Mouse (Mus musculus) midbrain, postnatal 0 days (tissue): Measurements from ENCODE around the gene 9930021J03Rik. TPM values are rescaled to one million over a fixed set of nuclear protein-coding genes. Genes with fewer than 3 reads are reported as not detected.

Experiments
- ATAC-seq: fragments of 200-750 bp; cut with Nextera tagmentation; 2 replicates; pipeline ENCODE4 v1.8.0; 2017; ENCODE audit warnings: moderate number of reproducible peaks, mild to moderate bottlenecking, moderate TSS enrichment, moderate library complexity; ENCODE audit not compliant: low FRiP score
- DNase-seq: peaks from one replicate; pipeline ENCODE4 v3.0.0-alpha.2; 2015; ENCODE audit warnings: low spot score
- H3K27ac ChIP-seq: fragments of 300-500 bp; sonication (generic); 2 replicates; pipeline ENCODE4 v1.5.1; 2014; ENCODE audit warnings: low read depth, mild to moderate bottlenecking, low read length, mixed read lengths
- H3K27me3 ChIP-seq: fragments of 300-500 bp; sonication (generic); 2 replicates; pipeline ENCODE4 v1.6.1; 2014; ENCODE audit warnings: low read length, control low read depth, mixed read lengths; ENCODE audit not compliant: insufficient read depth
- H3K36me3 ChIP-seq: fragments of 300-500 bp; sonication (generic); 2 replicates; pipeline ENCODE4 v1.6.1; 2014; ENCODE audit warnings: low read length, control low read depth, mixed read lengths; ENCODE audit not compliant: insufficient read depth
- H3K4me1 ChIP-seq: fragments of 300-500 bp; sonication (generic); 2 replicates; pipeline ENCODE4 v1.6.1; 2014; ENCODE audit warnings: mild to moderate bottlenecking, control low read depth, antibody characterized with exemption, low read length, mixed read lengths; ENCODE audit not compliant: insufficient read depth
- H3K4me2 ChIP-seq: fragments of 300-500 bp; sonication (generic); 2 replicates; pipeline ENCODE4 v1.6.1; 2014; ENCODE audit warnings: low read depth, mild to moderate bottlenecking, low read length, mixed read lengths; ENCODE audit not compliant: poor library complexity, severe bottlenecking
- H3K4me3 ChIP-seq: fragments of 300-500 bp; sonication (generic); 2 replicates; pipeline ENCODE4 v1.5.1; 2014; ENCODE audit warnings: low read depth, mild to moderate bottlenecking, low read length, moderate library complexity
- H3K9ac ChIP-seq: fragments of 300-500 bp; sonication (generic); replicated peaks from 2 replicates; pipeline ENCODE4 v1.6.1; 2014; ENCODE audit warnings: mild to moderate bottlenecking, low read length, moderate library complexity, mixed read lengths; ENCODE audit not compliant: poor library complexity, severe bottlenecking
- H3K9me3 ChIP-seq: fragments of 300-500 bp; sonication (generic); 2 replicates; pipeline ENCODE4 v1.6.1; 2016; ENCODE audit warnings: low read length, control low read depth
- CTCF ChIP-seq: IDR thresholded peaks from 2 replicates; pipeline ENCODE4 v1.5.1; 2016; ENCODE audit warnings: antibody characterized with exemption, mild to moderate bottlenecking
- WGBS: fragments of 180-500 bp; shearing (Covaris S2); extraction: QIAGEN DNeasy Blood & Tissue Kit; methylation state at CpG from one replicate; pipeline ENCODE4 v1.1.7; 2014; 5-methylcytosine and 5-hydroxymethylcytosine counted together
- polyA plus RNA-seq: library from polyadenylated mRNA; unstranded; fragments of >200 nt; fragmentation: Nextera tagmentation; extraction: Ambion mirVana; gene quantifications from 2 replicates; pipeline ENCODE4 v1.2.1, GENCODE M21; 2015
- total RNA-seq: library from RNA; depleted of rRNA; stranded (reverse); fragments of >200 nt; gene quantifications from 2 replicates; pipeline ENCODE4 v1.2.3, GENCODE M21; 2014

9930021J03Rik gene
- total and polyA plus RNA-seq, 2 experiments from 2014 or later, result 6.3 to 27.0 TPM

DNA sequence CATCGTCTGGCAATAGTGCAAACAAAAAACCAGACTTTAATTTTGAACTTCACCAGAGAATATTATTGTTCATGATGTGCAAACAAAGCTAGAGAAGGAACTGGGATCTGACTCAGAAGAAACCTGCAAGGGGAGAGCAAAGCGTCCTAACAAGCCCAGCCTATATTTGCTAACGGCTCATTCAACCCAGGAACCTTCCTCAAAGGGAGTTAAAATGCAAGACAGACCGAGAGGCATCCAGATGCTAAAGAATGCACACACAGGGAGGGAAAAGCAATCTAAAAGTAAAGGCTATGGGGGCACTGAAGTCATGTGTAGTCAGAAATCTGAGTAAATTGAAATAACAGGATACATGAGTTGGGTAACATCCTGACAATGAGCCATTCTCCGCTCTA, 37.8 kb upstream of the 9930021J03Rik start:
- H3K9ac ChIP-seq, result no peak overlapping the region
- peak; percentile 41 for ATAC-seq
- peak; percentile 62 for DNase-seq
- H3K36me3 ChIP-seq, result no peaks in the 10 kb centered on the region
- H3K9me3 ChIP-seq, result no peaks in the 10 kb centered on the region
- H3K4me3 ChIP-seq, result no peak overlapping the region
- no peak for TF ChIP-seq CTCF
- H3K4me1 ChIP-seq, result no peaks in the 10 kb centered on the region
- H3K4me2 ChIP-seq, result no peak overlapping the region
- peak overlapping the region; percentile 57; the same call in 1 of the 2 replicates for H3K27ac ChIP-seq
- H3K27me3 ChIP-seq, result no peaks in the 10 kb centered on the region
- WGBS, result 32% methylated on average over 5 of the region's 5 CpGs

DNA sequence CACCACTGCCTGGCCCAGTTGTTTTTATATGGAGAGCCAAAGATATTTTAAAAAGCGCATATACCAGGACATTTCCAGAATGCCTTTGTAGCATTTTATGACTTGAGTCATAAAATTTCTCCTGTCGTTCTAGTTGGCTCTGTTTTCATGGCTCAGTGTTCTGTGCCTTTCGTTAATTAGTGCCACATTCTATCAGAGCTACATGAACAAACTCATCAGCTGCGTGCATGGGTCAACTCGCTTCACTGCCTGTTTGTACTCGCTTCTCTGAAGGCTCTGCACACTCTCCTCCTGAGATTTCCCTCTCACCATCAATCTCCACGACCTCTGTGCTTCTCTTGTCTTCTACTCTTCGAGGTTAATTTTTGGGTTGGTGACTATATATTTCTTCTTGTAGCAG, 37.2 kb upstream of the 9930021J03Rik start:
- Histone ChIP-seq H3K4me1 (no peaks in the 10 kb centered on the region), H3K9me3 (no peaks in the 10 kb centered on the region), H3K4me3 (no peak overlapping the region), H3K27ac (peak overlapping the region; percentile 38; the same call in 1 of the 2 replicates), H3K9ac (no peak overlapping the region), H3K4me2 (no peak overlapping the region), H3K36me3 (no peaks in the 10 kb centered on the region), H3K27me3 (no peaks in the 10 kb centered on the region)
- 81% methylated on average over 8 of the region's 8 CpGs for WGBS
- no peak for TF ChIP-seq CTCF
- ATAC-seq, result no peak
- peak; percentile 12 for DNase-seq

DNA sequence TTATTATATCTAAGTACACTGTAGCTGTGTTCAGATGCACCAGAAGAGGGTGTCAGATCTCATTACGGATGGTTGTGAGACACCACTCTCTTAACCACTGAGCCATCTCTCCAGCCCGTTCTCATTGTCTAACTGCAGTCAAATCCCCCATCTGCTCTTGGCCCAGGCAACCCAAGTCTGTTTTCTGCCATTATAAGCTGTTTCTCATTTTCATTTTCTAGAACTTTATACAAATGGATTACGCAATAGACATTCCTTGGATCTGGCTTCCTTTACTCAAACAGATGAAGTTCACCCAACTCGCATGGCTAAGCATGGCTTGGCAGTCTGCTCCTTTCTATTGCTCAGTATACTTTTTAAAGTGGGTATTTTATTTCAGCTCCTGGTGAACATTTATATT, 34.9 kb upstream of the 9930021J03Rik start:
- Histone ChIP-seq H3K9ac (no peak overlapping the region), H3K27me3 (no peaks in the 10 kb centered on the region), H3K4me2 (no peak overlapping the region), H3K36me3 (no peaks in the 10 kb centered on the region), H3K4me3 (no peak overlapping the region), H3K9me3 (no peaks in the 10 kb centered on the region), H3K4me1 (no peaks in the 10 kb centered on the region), H3K27ac (no peak overlapping the region)
- ATAC-seq (no peak), DNase-seq (no peak)
- WGBS, result 94% methylated on average over 4 of the region's 4 CpGs
- TF ChIP-seq CTCF, result no peak

DNA sequence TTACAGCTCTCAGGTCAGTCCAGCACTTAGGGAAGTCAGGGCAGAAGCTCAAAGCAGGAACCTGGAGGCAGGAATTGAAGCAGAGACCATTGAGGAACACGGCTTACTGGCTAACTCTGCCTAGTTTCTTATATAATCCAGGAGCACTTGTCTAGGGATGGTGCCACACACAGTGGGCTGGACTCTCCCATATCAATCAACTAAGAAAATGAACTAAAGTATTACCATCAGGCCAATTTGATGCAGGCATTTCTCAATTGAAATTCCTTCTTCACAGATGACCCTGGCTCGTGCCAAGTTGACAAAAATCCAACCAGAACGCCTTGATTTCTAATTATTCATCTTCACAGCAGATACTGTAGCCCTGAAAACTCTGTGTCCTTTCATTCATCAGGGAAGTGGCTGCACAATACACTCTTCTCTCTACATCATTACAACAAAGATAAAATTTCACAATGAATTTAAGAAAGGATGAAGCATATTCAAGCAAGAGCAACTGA, 32.9 kb upstream of the 9930021J03Rik start:
- no peak overlapping the region for H3K27ac ChIP-seq
- ATAC-seq, result no peak

DNA sequence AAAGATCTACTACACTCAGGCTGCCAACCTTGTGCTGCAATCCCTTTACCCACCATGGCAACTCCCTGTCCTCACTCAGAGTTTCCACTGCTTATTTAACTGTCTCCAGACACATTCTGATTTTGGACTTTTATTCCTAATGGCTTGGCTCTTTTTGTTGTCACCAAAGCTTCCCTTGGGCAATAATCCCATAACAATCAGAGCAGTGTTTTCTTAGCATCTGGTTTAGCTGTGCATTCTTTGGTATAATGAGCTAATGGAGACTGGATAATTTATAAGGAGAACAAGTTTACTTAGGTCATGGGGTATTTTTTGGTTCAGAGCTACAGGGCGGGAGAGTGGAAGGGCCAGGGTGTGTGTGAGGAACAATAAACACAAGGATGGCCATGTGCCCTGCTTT, 32.4 kb upstream of the 9930021J03Rik start:
- Histone ChIP-seq H3K9me3 (no peaks in the 10 kb centered on the region), H3K36me3 (no peaks in the 10 kb centered on the region), H3K9ac (no peak overlapping the region), H3K4me1 (no peaks in the 10 kb centered on the region), H3K4me2 (no peak overlapping the region), H3K4me3 (no peak overlapping the region), H3K27me3 (no peaks in the 10 kb centered on the region), H3K27ac (no peak overlapping the region)
- WGBS, result 51% methylated on average over 1 of the region's 1 CpGs
- no peak for TF ChIP-seq CTCF
- DNase-seq (no peak), ATAC-seq (no peak)

More for the DNA sequence above, 32.9 kb upstream of the 9930021J03Rik start:
- no peak overlapping the region for H3K4me3 ChIP-seq
- no peaks in the 10 kb centered on the region for H3K9me3 ChIP-seq
- no peaks in the 10 kb centered on the region for H3K4me1 ChIP-seq
- WGBS, result 81% methylated on average over 3 of the region's 3 CpGs
- no peaks in the 10 kb centered on the region for H3K27me3 ChIP-seq
- H3K9ac ChIP-seq, result no peak overlapping the region
- no peak for TF ChIP-seq CTCF
- DNase-seq, result no peak
- H3K4me2 ChIP-seq, result no peak overlapping the region
- no peaks in the 10 kb centered on the region for H3K36me3 ChIP-seq

DNA sequence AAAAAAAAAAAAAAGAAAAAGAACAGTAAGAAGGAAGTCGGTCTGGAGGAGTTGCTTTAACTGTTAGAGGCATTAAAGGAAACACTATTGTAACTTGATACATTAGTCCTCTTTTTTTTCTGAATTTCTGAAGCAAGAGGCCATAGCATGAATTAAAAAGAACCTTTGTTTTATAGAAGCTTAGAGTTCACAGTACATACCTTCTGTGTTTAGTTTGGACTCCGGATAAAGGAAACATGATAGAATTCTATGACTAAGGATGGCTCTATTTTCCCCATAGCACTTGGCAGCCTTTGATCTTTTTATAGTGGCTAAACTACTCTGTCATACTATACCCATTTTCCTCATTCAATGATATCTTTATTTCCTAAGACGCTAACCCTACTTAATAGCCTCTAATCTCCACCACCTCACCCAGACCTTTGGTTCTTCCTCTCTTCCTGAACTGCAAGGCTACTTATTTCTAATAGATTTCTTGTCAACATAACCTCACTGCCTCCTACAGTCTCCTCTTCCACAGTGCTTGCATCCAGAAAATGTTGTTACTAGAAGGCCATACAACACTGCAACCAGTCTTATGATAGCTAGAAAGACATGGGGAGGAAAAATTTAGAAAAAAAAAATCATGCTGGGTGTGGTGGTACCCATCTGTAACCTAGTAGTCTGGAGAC, 29.7 kb upstream of the 9930021J03Rik start:
- ATAC-seq (no peak), DNase-seq (no peak)
- Histone ChIP-seq H3K9me3 (no peaks in the 10 kb centered on the region), H3K4me2 (no peak overlapping the region), H3K36me3 (no peaks in the 10 kb centered on the region), H3K4me3 (no peak overlapping the region), H3K9ac (no peak overlapping the region), H3K27ac (no peak overlapping the region), H3K27me3 (no peaks in the 10 kb centered on the region), H3K4me1 (no peaks in the 10 kb centered on the region)
- WGBS, result 69% methylated on average over 3 of the region's 3 CpGs
- no peak for TF ChIP-seq CTCF
